Mouse (Mus musculus) duodenum, adult 2 months (tissue): ENCODE measurements around the gene Sema6c. TPM values are rescaled to one million over a fixed set of nuclear protein-coding genes. Genes with fewer than 3 reads are reported as not detected.

Source experiments
- polyA plus RNA-seq: library from polyadenylated mRNA; depleted of rRNA; stranded (reverse); fragments of >200 nt; gene quantifications from 2 replicates; pipeline ENCODE4 v1.2.3, GENCODE M21; 2012; ENCODE audit warnings: low replicate concordance; rRNA removed

The Sema6c gene
- polyA plus RNA-seq: 3.7 and 5.7 TPM in 2 replicates

DNA sequence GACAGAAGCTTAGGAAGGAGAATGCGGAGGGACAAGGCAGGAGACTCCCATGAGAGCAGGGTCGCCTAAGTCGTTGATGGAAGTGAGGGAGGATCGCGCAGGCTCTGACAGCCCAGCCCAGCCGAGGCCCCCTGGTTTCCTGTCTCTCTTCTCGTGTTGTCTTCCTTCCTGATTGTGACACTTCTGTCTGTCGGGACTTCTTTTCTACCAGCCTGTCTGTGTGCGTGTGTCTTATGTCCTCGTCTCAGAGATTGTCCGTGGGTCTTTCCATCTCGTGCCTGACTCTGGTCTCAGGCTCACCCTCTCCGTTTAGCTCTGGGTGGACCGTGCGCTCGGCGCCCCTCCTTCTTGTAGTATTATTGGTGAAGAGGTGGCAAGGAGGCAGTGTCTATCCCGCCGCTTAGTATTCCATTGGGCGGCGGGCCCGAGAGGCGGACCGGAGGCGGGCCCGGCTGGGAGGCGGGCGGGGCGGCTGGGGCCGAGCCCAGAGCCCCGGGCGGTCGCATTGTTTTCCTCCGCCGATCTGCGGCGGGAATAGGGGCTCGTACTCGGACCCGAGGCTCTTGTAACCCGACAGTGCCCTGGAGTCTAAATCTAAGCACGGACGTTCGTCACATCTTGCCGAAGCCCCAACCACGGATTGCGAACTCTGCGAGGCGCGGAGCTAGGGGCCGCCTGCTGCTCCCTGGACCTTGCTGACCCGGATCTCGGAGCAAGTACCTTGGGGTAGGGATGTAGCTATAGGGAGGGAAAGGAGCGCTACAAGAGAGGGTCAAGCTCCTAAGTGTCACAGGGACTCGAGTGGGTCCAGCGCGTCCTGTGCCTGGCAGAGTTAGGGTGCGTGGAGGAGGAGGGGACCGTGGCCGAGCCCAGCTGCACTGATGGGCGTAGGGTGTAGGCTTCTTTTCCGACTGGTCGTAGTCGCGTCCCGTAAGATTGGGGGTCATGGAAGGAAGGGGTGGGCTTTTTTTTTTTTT is at the start of gene Sema6c:
TSS of gene Sema6c (plus strand) at position 471 of the 977 bp plus-strand sequence.

DNA sequence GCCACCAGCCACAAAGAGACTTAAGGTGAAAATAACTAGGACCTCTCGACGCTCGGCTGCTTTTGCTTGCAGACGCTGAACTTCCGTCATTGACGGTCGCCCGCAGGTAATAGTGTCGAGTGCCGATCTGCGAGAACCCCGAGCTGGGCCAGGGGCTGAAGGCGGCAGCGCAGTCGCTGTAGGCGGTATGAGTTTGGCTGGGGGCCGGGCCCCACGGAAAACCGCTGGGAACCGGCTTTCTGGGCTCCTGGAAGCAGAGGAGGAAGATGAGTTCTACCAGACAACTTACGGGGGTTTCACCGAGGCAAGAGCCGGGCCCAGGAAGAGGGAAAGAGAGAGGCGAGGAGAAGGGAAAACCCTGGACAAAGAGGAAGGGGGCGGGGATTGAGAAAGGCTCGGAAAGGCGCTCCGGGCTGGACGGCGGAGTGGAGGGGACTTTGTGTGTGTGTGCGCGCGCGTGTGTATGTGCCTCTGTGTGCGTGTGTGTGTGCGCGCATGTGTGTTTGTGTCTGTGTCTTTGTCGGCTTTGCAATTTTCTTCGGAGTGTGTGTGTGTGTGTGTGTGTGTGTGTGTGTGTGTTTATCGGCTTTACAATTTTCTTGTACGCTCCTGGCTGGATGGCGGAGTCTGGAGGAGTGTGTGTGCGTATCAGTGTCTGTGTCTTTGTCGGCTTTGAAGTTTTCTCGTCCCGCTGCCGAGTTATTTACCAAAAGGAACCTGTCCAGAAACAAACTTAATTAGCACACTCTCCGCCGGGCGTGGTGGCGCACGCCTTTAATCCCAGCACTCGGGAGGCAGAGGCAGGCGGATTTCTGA is 49.1 kb upstream of the Sema6c start, which contains the start of gene Vps72:
TSS of gene Vps72 (plus strand) at position 112 of the 816 bp plus-strand sequence.

DNA sequence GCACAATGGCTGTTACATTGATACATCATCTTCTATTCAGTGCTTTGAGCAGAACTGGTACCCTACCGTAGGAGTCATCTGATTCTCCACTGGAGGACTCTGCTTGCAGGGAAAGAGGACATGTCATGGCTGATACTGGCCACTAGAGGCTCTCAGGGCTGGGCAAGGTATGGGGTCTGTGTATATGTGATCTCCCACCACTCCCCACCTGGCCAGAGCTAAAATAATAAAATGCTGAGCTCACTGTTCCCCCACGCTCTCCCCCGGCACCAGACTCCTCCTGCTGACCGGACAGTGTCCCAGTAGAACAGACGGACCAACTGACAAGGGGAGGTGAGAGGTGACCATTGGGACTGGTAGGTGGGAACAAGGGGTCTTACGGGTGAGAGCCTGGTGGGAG is 36.0 kb upstream of the Sema6c start, which contains the start of gene Tmod4:
TSS of gene Tmod4 (plus strand) at position 231 of the 400 bp plus-strand sequence.

GRCm38 (mm10) chr3:95133680-95134101 is 26.6 kb upstream of the Sema6c start, which contains the start of the genes Scnm1 and Lysmd1:
Gene Scnm1, minus strand, starts transcription at chr3:95134011.
Gene Lysmd1, plus strand, starts transcription at chr3:95134088.

DNA sequence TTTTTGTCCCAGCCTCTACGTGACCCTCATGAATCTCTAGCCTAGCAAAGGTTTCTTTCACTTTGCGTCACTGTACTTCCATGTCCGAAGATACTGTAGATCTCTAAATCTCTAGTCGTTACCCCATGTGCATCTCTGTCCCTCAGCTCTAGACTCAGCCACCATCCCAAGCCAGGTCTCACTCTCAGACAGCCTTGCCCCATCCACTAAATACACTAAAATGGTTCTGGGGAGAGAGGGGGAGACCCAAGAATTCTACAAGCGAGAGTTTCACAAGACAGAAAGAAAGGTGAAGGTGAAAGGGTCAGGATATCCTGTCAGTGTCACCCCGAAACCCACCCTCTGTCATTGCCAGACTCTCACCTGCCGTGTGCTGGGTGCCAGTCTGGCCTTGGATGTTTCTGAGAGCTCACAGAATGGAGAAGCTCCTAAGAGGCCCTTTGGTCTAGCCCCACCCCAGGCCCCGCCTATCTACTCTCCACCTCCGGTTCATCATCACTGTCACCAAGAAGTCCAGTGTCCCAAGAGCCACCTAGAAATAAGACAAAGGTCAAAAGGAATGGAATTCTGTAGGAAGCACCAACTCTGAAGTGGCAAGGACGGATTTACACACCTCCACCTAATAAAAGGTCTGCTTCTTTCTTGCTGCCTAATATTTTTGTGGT is 18.2 kb upstream of the Sema6c start, which contains the start of gene Tnfaip8l2:
TSS of gene Tnfaip8l2 (minus strand) at position 409 of the 665 bp plus-strand sequence.

DNA sequence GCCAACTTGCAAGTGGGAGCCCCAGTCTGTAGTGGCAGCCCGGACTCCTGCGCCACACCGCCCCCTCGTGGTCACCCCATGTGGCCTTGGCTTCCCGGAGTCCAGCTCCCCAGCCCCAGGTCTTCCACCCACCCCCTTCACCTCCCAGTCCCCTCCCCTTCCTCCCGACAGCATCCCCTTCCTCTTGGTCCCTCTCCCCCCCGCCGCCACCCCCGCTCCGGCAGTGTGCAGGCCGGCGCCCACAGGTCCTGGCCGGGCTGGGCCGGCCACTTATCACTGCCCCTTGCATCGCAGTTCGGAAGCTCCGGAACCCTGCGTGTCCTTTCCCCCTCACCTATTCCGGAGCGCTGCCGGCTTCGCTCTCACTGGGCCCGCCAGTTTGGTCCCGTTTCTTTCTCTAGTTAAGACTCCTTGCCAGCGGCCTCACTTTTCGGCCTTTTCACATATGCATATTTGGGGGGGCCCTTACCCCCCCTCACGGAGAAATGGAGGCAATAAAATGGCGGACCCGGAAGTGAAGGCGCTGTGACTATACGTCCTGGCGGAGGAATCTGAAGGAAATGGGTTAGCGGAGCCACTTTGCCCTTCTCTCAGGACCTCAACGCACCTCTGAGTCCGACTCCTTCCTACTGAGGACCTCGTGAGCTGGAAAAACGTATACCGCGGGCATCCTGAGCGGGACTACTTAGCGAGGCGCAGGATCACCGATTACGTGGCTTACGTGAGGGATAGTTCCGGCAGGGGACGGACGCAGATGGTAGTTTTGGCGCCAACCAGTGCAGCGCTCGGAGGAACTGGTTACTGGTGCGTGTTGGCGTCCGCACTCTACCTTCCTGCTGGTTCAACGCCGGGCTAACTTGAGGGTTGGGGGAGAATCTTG is 57.2 kb downstream of the Sema6c start, which contains the start of gene Gabpb2:
TSS of gene Gabpb2 (minus strand) at position 662 of the 880 bp plus-strand sequence.

Other genes with a start within 250 kb of the Sema6c start
- gene Selenbp1, start 227.4 kb upstream of the Sema6c start, polyA plus RNA-seq: 67.4 and 71.6 TPM in 2 replicates
- 2.6 and 6.6 TPM in 2 replicates for gene Rfx5, start 206.4 kb upstream of the Sema6c start, polyA plus RNA-seq
- gene Pi4kb, start 185.7 kb upstream of the Sema6c start, polyA plus RNA-seq: 11.2 and 12.0 TPM in 2 replicates
- gene Zfp687, start 145.0 kb upstream of the Sema6c start, polyA plus RNA-seq: 14.2 and 17.2 TPM in 2 replicates
- gene Psmd4, start 117.8 kb upstream of the Sema6c start, polyA plus RNA-seq: 70.8 and 87.2 TPM in 2 replicates
- gene Pip5k1a, start 53.5 kb upstream of the Sema6c start, polyA plus RNA-seq: 9.6 and 12.5 TPM in 2 replicates
- 57.0 and 58.5 TPM in 2 replicates for gene Vps72, start 49.4 kb upstream of the Sema6c start, polyA plus RNA-seq
- gene Tmod4, start 36.0 kb upstream of the Sema6c start, polyA plus RNA-seq: 0.53 and 1.1 TPM in 2 replicates
- gene Scnm1, start 26.4 kb upstream of the Sema6c start, polyA plus RNA-seq: 18.5 and 29.5 TPM in 2 replicates
- gene Lysmd1, start 26.4 kb upstream of the Sema6c start, polyA plus RNA-seq: 2.8 and 6.1 TPM in 2 replicates
- 4.9 and 25.2 TPM in 2 replicates for gene Tnfaip8l2, start 18.1 kb upstream of the Sema6c start, polyA plus RNA-seq
- 2.7 and 3.5 TPM in 2 replicates for gene Gabpb2, start 57.5 kb downstream of the Sema6c start, polyA plus RNA-seq
- gene Cdc42se1, start 68.3 kb downstream of the Sema6c start, polyA plus RNA-seq: 49.3 and 60.2 TPM in 2 replicates
- gene Mllt11, start 71.7 kb downstream of the Sema6c start, polyA plus RNA-seq: 16.1 and 25.0 TPM in 2 replicates
- gene Gm128, start 81.1 kb downstream of the Sema6c start, polyA plus RNA-seq: 0.14 and 0.21 TPM in 2 replicates
- 0.19 and 0.68 TPM in 2 replicates for gene Bnipl, start 90.7 kb downstream of the Sema6c start, polyA plus RNA-seq
- gene Mindy1, start 120.9 kb downstream of the Sema6c start, polyA plus RNA-seq: 64.0 and 83.7 TPM in 2 replicates
- 5.3 and 8.0 TPM in 2 replicates for gene Prune1, start 121.6 kb downstream of the Sema6c start, polyA plus RNA-seq
- 0.54 and 0.81 TPM in 2 replicates for gene Anxa9, start 146.7 kb downstream of the Sema6c start, polyA plus RNA-seq
- gene Cers2, start 154.3 kb downstream of the Sema6c start, polyA plus RNA-seq: 39.3 and 45.5 TPM in 2 replicates
- 3.6 and 4.9 TPM in 2 replicates for gene Setdb1, start 196.7 kb downstream of the Sema6c start, polyA plus RNA-seq
- not detected in 2 replicates for gene 4930558C23Rik, start 242.4 kb downstream of the Sema6c start, polyA plus RNA-seq